14 mouse cellular contexts compared by ENCODE assay signal in genomic region chr19:56363721-56364460, GRCm38 (mm10). TPM values are rescaled to one million over a fixed set of nuclear protein-coding genes. Genes with fewer than 3 reads are reported as not detected.
DNase-seq lines count a peak whose midpoint lies in the region; TF ChIP-seq lines count a peak whose summit lies in the region.
"Had no signal": no experiment of that assay in that cellular context is flagged by ENCODE, and none has a peak within 500 bp of the region (broad histone marks: within the 10 kb centered on the region; RNA-seq: fewer than 3 reads in every experiment).

No protein-coding gene starts in this region.

- intact Hi-C loops in gastrocnemius, adult 2 months (cut with DNase I) = no loop called here
- intact Hi-C loops in left cerebral cortex, postnatal 25 days (cut with DNase I) = no loop called here

- no peak overlapping the region for H3K4me3 ChIP-seq in gastrocnemius, adult 2 months
- H3K4me3 ChIP-seq in layer of hippocampus, adult 2 months = no peak overlapping the region
- H3K4me3 ChIP-seq: forebrain, embryonic 12.5 days; heart, embryonic 13.5 days; hindbrain, embryonic 13.5 days; midbrain, embryonic 10.5 days had no signal

- DNase-seq in gastrocnemius, adult 2 months = no peak
- no peak for DNase-seq in gastrocnemius, postnatal 25 days
- peak; percentile 27 to 37 for DNase-seq in lung, adult 18-20 months
- DNase-seq in lung, postnatal 25 days (ENCODE audit: low spot score) = no peak
- DNase-seq in lung, postnatal 36 days = peak; percentile 68
- DNase-seq in thymus, postnatal 25 days = peak; percentile 76
- no peak for DNase-seq in left cerebral cortex, postnatal 25 days (ENCODE audit: low spot score in 2 of 2)
- DNase-seq in layer of hippocampus, adult 2 months (ENCODE audit: low spot score in 2 of 2) = no peak
- DNase-seq: adrenal gland, postnatal 36 days had no signal

- H3K27ac ChIP-seq in gastrocnemius, adult 2 months = peak overlapping the region; percentile 24; the same call in 1 of the 2 replicates
- H3K27ac ChIP-seq in layer of hippocampus, adult 2 months = no peak overlapping the region
- H3K27ac ChIP-seq: forebrain, embryonic 12.5 days; heart, embryonic 13.5 days; hindbrain, embryonic 13.5 days; liver, embryonic 14.5 days; midbrain, embryonic 10.5 days had no signal

- TF ChIP-seq CTCF in gastrocnemius, adult 2 months (IDR thresholded peaks at IDR 0.05) = no peak
- TF ChIP-seq CTCF in layer of hippocampus, adult 2 months (conservative IDR thresholded peaks at IDR 0.05) = no peak

RNA-seq across cellular contexts. Expression of gene Nrap, which starts 25.9 kb away (rescaled TPM):
- total RNA-seq in gastrocnemius, adult 2 months (2021) = 100 to 1,000 TPM; 675 to 914 TPM
- 1,000 to 10,000 TPM in 1 of 2 experiments, 100 to 1,000 TPM in 1; 752 to 1,010 TPM for total RNA-seq in gastrocnemius, postnatal 25 days (2021)
- under 1 TPM; 0.64 to 0.69 TPM for total RNA-seq in left cerebral cortex, postnatal 25 days (2021)
- total RNA-seq in layer of hippocampus, adult 2 months (2021) = under 1 TPM; 0.15 TPM

RNA-seq across cellular contexts. Expression of gene Casp7, which starts 33.0 kb away (rescaled TPM):
- total RNA-seq in gastrocnemius, adult 2 months (2021) = 1 to 10 TPM; 2.4 to 4.9 TPM
- 1 to 10 TPM; 4.1 to 5.3 TPM for total RNA-seq in gastrocnemius, postnatal 25 days (2021)
- total RNA-seq in left cerebral cortex, postnatal 25 days (2021) = 1 to 10 TPM; 3.5 to 3.8 TPM
- 1 to 10 TPM; 2.3 to 2.6 TPM for total RNA-seq in layer of hippocampus, adult 2 months (2021)

Comparison
In these comparisons a context has a peak if more than half of its experiments do, and no peak if none do; other contexts are left out.
1. DNase-seq: peak in lung, adult 18-20 months (2 of 2), lung, postnatal 36 days (single experiment) and thymus, postnatal 25 days (single experiment); none in gastrocnemius, adult 2 months (single experiment), gastrocnemius, postnatal 25 days (single experiment), lung, postnatal 25 days (single experiment), left cerebral cortex, postnatal 25 days (0 of 2) and layer of hippocampus, adult 2 months (0 of 2).
2. RNA of gene Nrap, which starts 25.9 kb away (total RNA-seq): 752 to 1,010 TPM in gastrocnemius, postnatal 25 days and 675 to 914 TPM in gastrocnemius, adult 2 months; 0.64 to 0.69 TPM in left cerebral cortex, postnatal 25 days and 0.15 TPM in layer of hippocampus, adult 2 months; every median in the first group is over 100 times any median in the second.